Mouse (Mus musculus) stomach, embryonic 15.5 days (tissue): ENCODE data around the gene Zfp598. TPM values are rescaled to one million over a fixed set of nuclear protein-coding genes. Genes with fewer than 3 reads are reported as not detected.
A peak's percentile ranks its signal among the peaks of the same experiment; 100 is the strongest.
"Not testable (repeated sequence)": the region's sequence is repeated elsewhere in the genome, so short reads cannot be mapped to it uniquely, and the experiment has no call there.

Experiments
- ATAC-seq: fragments of 200-750 bp; cut with Nextera tagmentation; 2 replicates; pipeline ENCODE4 v1.8.0; 2017; ENCODE audit warnings: low read depth, moderate number of reproducible peaks, moderate TSS enrichment; ENCODE audit not compliant: insufficient read depth, low FRiP score
- H3K27ac ChIP-seq: fragments of 300-500 bp; sonication (generic); 2 replicates; pipeline ENCODE4 v1.5.1; 2015; ENCODE audit warnings: mild to moderate bottlenecking, inconsistent platforms
- H3K27me3 ChIP-seq: fragments of 300-500 bp; sonication (generic); replicated peaks from 2 replicates; pipeline ENCODE4 v1.6.1; 2015; ENCODE audit warnings: inconsistent platforms
- H3K36me3 ChIP-seq: fragments of 300-500 bp; sonication (generic); 2 replicates; pipeline ENCODE4 v1.6.1; 2015; ENCODE audit warnings: inconsistent platforms
- H3K4me1 ChIP-seq: fragments of 300-500 bp; sonication (generic); 2 replicates; pipeline ENCODE4 v1.6.1; 2015; ENCODE audit warnings: inconsistent platforms
- H3K4me2 ChIP-seq: fragments of 300-500 bp; sonication (generic); 2 replicates; pipeline ENCODE4 v1.6.1; 2015; ENCODE audit warnings: mild to moderate bottlenecking, inconsistent platforms
- H3K4me3 ChIP-seq: fragments of 300-500 bp; sonication (generic); replicated peaks from 2 replicates; pipeline ENCODE4 v1.5.1; 2015; ENCODE audit warnings: inconsistent platforms
- H3K9ac ChIP-seq: fragments of 300-500 bp; sonication (generic); 2 replicates; pipeline ENCODE4 v1.6.1; 2015; ENCODE audit warnings: inconsistent platforms
- H3K9me3 ChIP-seq: fragments of 300-500 bp; sonication (generic); 2 replicates; pipeline ENCODE4 v1.6.1; 2016; ENCODE audit warnings: inconsistent platforms
- WGBS: fragments of 180-500 bp; shearing (Covaris S2); methylation state at CpG from one replicate; pipeline ENCODE4 v1.1.7; 2015; 5-methylcytosine and 5-hydroxymethylcytosine counted together
- polyA plus RNA-seq: library from polyadenylated mRNA; unstranded; fragments of >200 nt; fragmentation: Nextera tagmentation; extraction: Ambion mirVana; gene quantifications from 2 replicates; pipeline ENCODE4 v1.2.1, GENCODE M21; 2015

Zfp598 gene
- polyA plus RNA-seq, 1 experiment from 2014 or later: 19.3 TPM

GRCm38 (mm10) chr17:24715556-24715955 is 46.1 kb downstream of the Zfp598 start:
- 77% methylated on average over 6 of the region's 6 CpGs for WGBS
- no peak overlapping the region for H3K27ac ChIP-seq
- no peak overlapping the region for H3K9ac ChIP-seq
- no peak overlapping the region for H3K4me2 ChIP-seq
- H3K4me3 ChIP-seq: no peak overlapping the region
- no peaks in the 10 kb centered on the region for H3K9me3 ChIP-seq
- H3K36me3 ChIP-seq: peaks cover 11% of the 10 kb centered on the region; the same call in 1 of the 2 replicates
- H3K4me1 ChIP-seq: no peaks in the 10 kb centered on the region; the same call in 1 of the 2 replicates
- no peaks in the 10 kb centered on the region for H3K27me3 ChIP-seq
- no peak for ATAC-seq

GRCm38 (mm10) chr17:24716166-24716682 is 46.7 kb downstream of the Zfp598 start:
- H3K9ac ChIP-seq: no peak overlapping the region
- H3K27ac ChIP-seq: no peak overlapping the region
- H3K9me3 ChIP-seq: no peaks in the 10 kb centered on the region
- no peak for ATAC-seq
- no peak overlapping the region for H3K4me2 ChIP-seq
- 95% methylated on average over 15 of the region's 15 CpGs for WGBS
- no peak overlapping the region for H3K4me3 ChIP-seq
- H3K27me3 ChIP-seq: no peaks in the 10 kb centered on the region
- H3K36me3 ChIP-seq: peaks cover 12% of the 10 kb centered on the region; the same call in 1 of the 2 replicates
- peaks cover 1% of the 10 kb centered on the region; the same call in 1 of the 2 replicates for H3K4me1 ChIP-seq

- peak within 1 kb of the TSS; percentile 57 for H3K4me2 ChIP-seq
- no peaks in the 10 kb centered on the region for H3K9me3 ChIP-seq
- H3K27ac ChIP-seq: no peak within 1 kb of the TSS
Measured at GRCm38 (mm10) chr17:24717943-24718342, 48.5 kb downstream of the Zfp598 start, which contains the start of the genes Rnf151 and Rps2. Gene Rnf151 (minus strand): TSS chr17:24718063. Gene Rps2 (plus strand): TSS chr17:24718116.

GRCm38 (mm10) chr17:24718938-24719337 is 49.5 kb downstream of the Zfp598 start:
- not testable (repeated sequence) for H3K9me3 ChIP-seq, H3K27ac ChIP-seq, H3K27me3 ChIP-seq, ATAC-seq
- Histone ChIP-seq H3K9ac (peak overlapping the region; percentile 96; the same call in 1 of the 2 replicates), H3K36me3 (peaks cover 25% of the 10 kb centered on the region), H3K4me3 (peak overlapping the region; percentile 90), H3K4me2 (peak overlapping the region; percentile 57), H3K4me1 (peaks cover 20% of the 10 kb centered on the region)
- 62% methylated on average over 5 of the region's 5 CpGs for WGBS

More at GRCm38 (mm10) chr17:24717943-24718342, 48.5 kb downstream of the Zfp598 start, which contains the start of the genes Rnf151 and Rps2:
- H3K27me3 ChIP-seq: no peaks in the 10 kb centered on the region
- H3K4me3 ChIP-seq: peak within 1 kb of the TSS; percentile 90
- H3K9ac ChIP-seq: peak within 1 kb of the TSS; percentile 96; the same call in 1 of the 2 replicates
- WGBS: 87% methylated on average over 4 of the region's 4 CpGs
- peaks cover 16% of the 10 kb centered on the region for H3K4me1 ChIP-seq
- H3K36me3 ChIP-seq: peaks cover 25% of the 10 kb centered on the region
- no peak for ATAC-seq

GRCm38 (mm10) chr17:24719494-24720222 is 50.2 kb downstream of the Zfp598 start:
- peaks cover 25% of the 10 kb centered on the region for H3K36me3 ChIP-seq
- no peaks in the 10 kb centered on the region for H3K9me3 ChIP-seq
- H3K4me2 ChIP-seq: peak overlapping the region; percentile 80
- peaks cover 20% of the 10 kb centered on the region for H3K4me1 ChIP-seq
- peak; percentile 97 for ATAC-seq
- peak overlapping the region; percentile 83 for H3K27ac ChIP-seq
- peak overlapping the region; percentile 96 for H3K9ac ChIP-seq
- H3K27me3 ChIP-seq: no peaks in the 10 kb centered on the region
- peak overlapping the region; percentile 90 for H3K4me3 ChIP-seq
- WGBS: under 1% methylated on average over 61 of the region's 61 CpGs

GRCm38 (mm10) chr17:24720616-24721015 is 51.1 kb downstream of the Zfp598 start:
- H3K4me2 ChIP-seq: peak overlapping the region; percentile 80
- H3K9me3 ChIP-seq, H3K27me3 ChIP-seq, ATAC-seq: not testable (repeated sequence)
- H3K4me3 ChIP-seq: peak overlapping the region; percentile 90
- peaks cover 20% of the 10 kb centered on the region for H3K4me1 ChIP-seq
- peaks cover 23% of the 10 kb centered on the region for H3K36me3 ChIP-seq
- peak overlapping the region; percentile 83; the same call in 1 of the 2 replicates for H3K27ac ChIP-seq
- peak overlapping the region; percentile 80 for H3K9ac ChIP-seq
- under 1% methylated on average over 11 of the region's 11 CpGs for WGBS

- peak overlapping the region; percentile 90 for H3K4me3 ChIP-seq
- peak overlapping the region; percentile 26; the same call in 1 of the 2 replicates for H3K27ac ChIP-seq
- WGBS: 44% methylated on average over 7 of the region's 7 CpGs
- not testable (repeated sequence) for H3K27me3 ChIP-seq, ATAC-seq, H3K9me3 ChIP-seq
- peaks cover 19% of the 10 kb centered on the region for H3K36me3 ChIP-seq
- H3K9ac ChIP-seq: peak overlapping the region; percentile 41
- H3K4me2 ChIP-seq: peak overlapping the region; percentile 80
- H3K4me1 ChIP-seq: peaks cover 20% of the 10 kb centered on the region
Measured at GRCm38 (mm10) chr17:24721383-24721955, 52.0 kb downstream of the Zfp598 start.

- Histone ChIP-seq H3K27ac (peak overlapping the region; percentile 90; the same call in 1 of the 2 replicates), H3K36me3 (peaks cover 19% of the 10 kb centered on the region), H3K4me2 (peak overlapping the region; percentile 80), H3K9ac (no peak overlapping the region), H3K9me3 (no peaks in the 10 kb centered on the region), H3K27me3 (no peaks in the 10 kb centered on the region), H3K4me3 (peak overlapping the region; percentile 86; the same call in 1 of the 2 replicates), H3K4me1 (peaks cover 20% of the 10 kb centered on the region)
- 30% methylated on average over 13 of the region's 13 CpGs for WGBS
- no peak for ATAC-seq
Measured at GRCm38 (mm10) chr17:24722220-24722924, 52.9 kb downstream of the Zfp598 start.

GRCm38 (mm10) chr17:24723122-24723880 is 53.8 kb downstream of the Zfp598 start:
- H3K27ac ChIP-seq: peak overlapping the region; percentile 90
- peaks cover 18% of the 10 kb centered on the region for H3K36me3 ChIP-seq
- 2% methylated on average over 12 of the region's 12 CpGs for WGBS
- H3K9ac ChIP-seq: peak overlapping the region; percentile 77
- H3K4me3 ChIP-seq: peak overlapping the region; percentile 86
- ATAC-seq: no peak
- no peaks in the 10 kb centered on the region for H3K27me3 ChIP-seq
- H3K4me2 ChIP-seq: peak overlapping the region; percentile 80
- H3K9me3 ChIP-seq: no peaks in the 10 kb centered on the region
- H3K4me1 ChIP-seq: peaks cover 20% of the 10 kb centered on the region

GRCm38 (mm10) chr17:24723881-24724180 is 54.3 kb downstream of the Zfp598 start:
- WGBS: 0% methylated on average over 15 of the region's 15 CpGs
- Histone ChIP-seq H3K36me3 (peaks cover 14% of the 10 kb centered on the region), H3K27me3 (no peaks in the 10 kb centered on the region), H3K9me3 (no peaks in the 10 kb centered on the region), H3K4me1 (peaks cover 20% of the 10 kb centered on the region), H3K4me3 (peak overlapping the region; percentile 86), H3K9ac (peak overlapping the region; percentile 77), H3K4me2 (peak overlapping the region; percentile 80), H3K27ac (peak overlapping the region; percentile 90)
- ATAC-seq: peak; percentile 3; the same call in 1 of the 2 replicates

- peaks cover 14% of the 10 kb centered on the region for H3K36me3 ChIP-seq
- no peaks in the 10 kb centered on the region for H3K27me3 ChIP-seq
- peak within 1 kb of the TSS; percentile 90 for H3K27ac ChIP-seq
- peaks cover 20% of the 10 kb centered on the region for H3K4me1 ChIP-seq
- ATAC-seq: peak; percentile 73
- peak within 1 kb of the TSS; percentile 80 for H3K4me2 ChIP-seq
- H3K4me3 ChIP-seq: peak within 1 kb of the TSS; percentile 86
- no peaks in the 10 kb centered on the region for H3K9me3 ChIP-seq
- under 1% methylated on average over 30 of the region's 30 CpGs for WGBS
- peak within 1 kb of the TSS; percentile 77 for H3K9ac ChIP-seq
Measured at GRCm38 (mm10) chr17:24724184-24724583, 54.7 kb downstream of the Zfp598 start, which contains the start of gene Ndufb10. Gene Ndufb10 (minus strand): TSS chr17:24724478.
